Mouse (Mus musculus): ENCODE results near the gene Rps15.
"Not testable (repeated sequence)": the region's sequence is repeated elsewhere in the genome, so short reads cannot be mapped to it uniquely, and the experiment has no call there.

Rps15 gene

DNA sequence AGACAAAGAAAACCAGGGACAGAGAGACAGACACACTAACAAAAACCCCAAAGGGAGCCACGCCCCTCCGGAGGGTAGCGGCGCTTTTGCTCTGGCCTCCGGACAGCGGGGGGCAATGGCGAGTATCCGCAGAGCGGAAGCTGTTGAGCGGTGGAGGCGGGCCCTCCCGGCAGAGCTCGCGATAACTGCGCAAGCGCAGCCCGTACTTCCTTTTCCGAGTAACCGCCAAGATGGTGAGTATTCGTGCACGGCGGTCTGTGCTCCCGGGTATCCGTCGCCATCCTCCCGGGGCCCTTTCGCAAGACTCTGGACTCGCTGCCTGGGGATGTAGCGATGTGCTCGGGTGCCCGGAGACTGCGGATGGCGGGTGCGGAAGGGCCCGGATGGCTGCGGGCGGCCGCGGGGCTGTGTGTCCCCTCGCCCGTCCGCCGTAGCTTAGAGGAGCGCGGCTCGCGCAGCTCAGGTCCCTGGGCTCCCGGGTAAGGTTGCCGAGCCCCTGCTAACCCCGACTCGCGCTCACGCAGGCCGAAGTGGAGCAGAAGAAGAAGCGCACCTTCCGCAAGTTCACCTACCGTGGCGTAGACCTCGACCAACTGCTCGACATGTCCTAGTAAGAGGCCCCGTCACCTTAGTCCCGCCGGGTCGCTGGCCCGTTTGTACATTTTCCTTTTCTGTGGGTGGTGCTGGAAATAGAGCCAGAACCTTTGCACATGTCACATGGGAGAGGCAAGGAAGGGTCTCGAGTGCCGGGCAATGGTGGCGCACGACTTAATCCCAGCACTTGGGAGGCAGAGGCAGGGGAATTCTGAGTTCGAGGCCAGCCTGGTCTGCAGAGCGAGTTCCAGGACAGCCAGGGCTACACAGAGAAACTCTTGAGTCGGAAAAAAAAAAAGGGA is at the start of gene Rps15:
Gene Rps15 (plus strand): TSS at position 203 of the 896 bp plus-strand sequence.
- peak; percentile 95 to 97 for DNase-seq (ENCODE audit: inconsistent age in 2 of 2, low spot score in 1 of 2)

DNA sequence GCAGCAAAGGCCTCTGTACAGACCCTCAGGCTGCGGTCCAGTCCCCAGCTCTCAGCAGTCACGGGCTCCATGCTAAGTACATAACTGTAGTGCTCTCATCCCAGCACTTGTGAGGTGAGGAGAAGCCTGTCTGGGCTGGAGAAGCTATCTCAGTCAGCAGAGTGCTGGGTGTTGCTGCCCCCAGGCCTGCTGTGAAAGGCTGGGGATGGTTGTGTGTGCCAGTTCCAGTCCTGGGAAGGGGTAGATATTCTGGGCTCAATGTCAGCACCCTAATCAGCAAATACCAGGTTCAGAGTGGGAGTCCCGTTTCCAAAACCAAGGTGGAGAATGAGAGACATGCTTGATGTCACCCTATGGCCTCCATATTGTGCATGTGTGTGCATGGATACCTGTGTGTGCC is 49.6 kb upstream of the Rps15 start:
- DNase-seq (ENCODE audit: inconsistent age in 2 of 2, low spot score in 1 of 2): no peak

DNA sequence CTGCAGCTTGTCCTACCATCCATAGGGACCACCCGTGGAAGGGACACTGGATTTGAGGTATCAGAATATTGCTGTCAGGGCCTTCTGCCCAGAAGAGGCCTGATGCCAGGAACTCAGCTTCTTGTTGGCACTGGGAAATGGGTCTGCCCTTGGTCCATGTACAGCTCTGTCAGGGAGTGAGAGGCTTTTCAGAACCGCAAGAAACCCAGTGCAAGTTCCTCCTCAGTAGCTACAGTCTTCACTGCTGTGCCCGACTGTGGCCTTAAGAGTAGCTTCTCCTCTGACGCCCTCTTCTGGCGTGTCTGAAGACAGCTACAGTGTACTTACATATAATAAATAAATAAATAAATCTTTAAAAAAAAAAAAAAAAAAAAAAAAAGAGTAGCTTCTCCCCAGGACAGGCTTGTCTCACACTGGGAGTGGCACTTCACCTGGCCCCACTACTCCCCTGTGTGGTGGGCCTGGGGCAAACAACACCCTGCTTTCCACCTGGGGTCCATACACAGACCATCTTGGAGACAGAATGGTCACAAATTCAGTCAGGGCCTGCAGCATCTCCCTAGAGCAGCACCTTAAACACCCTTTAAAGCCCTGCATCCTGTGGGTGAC is 47.4 kb upstream of the Rps15 start:
- peak; percentile 39 to 65 for DNase-seq (ENCODE audit: inconsistent age in 2 of 2, low spot score in 1 of 2)

- peak; percentile 77 to 95 for DNase-seq (ENCODE audit: inconsistent age in 2 of 2, low spot score in 1 of 2)
These were observed 46.7 kb upstream of the Rps15 start for GRCm38 (mm10) chr10:80245600-80245999.

DNA sequence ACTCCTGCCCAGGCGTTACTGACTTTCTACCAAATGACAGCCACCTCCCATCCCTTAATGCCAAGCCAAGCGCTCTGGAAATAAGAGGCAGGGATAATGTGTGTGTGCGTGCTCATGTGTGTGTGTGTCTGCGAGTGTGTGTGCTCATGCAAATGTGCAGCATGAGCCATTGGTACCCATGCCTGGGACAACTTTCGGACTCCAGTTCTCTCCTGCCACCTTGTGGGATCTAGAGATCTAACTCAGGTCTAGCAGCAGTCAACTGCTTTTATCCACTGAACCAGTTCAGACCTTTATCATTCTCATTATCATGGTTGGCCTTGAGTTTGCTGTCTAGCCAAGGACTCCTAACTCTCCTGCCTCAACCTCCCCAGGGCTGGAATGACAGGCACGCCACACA is 44.4 kb upstream of the Rps15 start:
- peak; percentile 27 to 66 for DNase-seq (ENCODE audit: inconsistent age in 2 of 2, low spot score in 1 of 2)

DNA sequence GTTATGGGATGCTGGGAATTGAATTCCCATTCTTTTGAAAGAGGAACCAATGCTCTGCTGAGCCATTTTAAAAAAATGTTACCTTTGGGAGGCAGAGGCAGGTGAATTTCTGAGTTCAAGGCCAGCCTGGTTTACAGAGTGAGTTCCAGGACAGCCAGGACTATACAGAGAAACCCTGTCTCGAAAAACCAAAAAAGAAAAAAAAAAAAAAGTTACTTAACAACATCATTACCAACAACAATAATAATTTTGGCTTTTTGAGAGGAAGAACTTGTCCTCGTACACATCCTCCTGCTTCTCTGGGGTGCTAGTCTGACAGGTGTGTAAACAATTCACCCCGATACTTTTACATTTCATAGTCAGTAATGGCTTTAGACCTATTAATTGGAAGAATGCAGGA is 43.8 kb upstream of the Rps15 start:
- not testable (repeated sequence) for DNase-seq (ENCODE audit: inconsistent age in 2 of 2, low spot score in 1 of 2)

DNA sequence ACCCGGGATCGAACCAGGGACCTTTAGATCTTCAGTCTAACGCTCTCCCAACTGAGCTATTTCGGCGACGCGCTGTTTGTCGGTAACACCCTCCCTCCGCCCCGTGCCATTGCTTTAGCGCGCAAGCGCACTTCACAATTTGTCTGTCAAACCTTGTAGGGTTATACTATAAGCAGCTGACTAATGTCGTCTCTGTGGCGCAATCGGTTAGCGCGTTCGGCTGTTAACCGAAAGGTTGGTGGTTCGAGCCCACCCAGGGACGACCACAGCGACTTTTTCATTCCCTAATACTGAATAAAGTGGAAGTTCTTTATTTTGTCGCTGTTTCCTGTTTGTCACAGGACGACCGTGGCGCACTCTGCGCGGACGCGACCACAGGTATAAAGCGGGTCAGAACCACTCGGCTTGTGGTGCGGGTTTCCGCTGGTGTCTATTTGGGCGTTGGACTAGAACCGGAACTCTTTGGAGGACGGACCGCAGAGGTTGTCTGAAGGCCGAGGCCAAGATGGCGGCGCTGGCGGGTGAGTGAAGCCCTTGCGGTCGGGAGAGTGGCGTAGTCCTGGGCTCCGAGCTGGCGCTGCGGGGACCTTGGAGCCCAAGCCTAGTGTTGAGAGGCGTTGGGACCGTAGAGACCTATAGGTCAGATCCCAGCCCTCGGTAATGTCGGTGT is 43.1 kb upstream of the Rps15 start, which contains the start of gene Ndufs7:
Gene Ndufs7 (plus strand): TSS at position 151 of the 670 bp plus-strand sequence.
- DNase-seq (ENCODE audit: inconsistent age in 2 of 2, low spot score in 1 of 2): peak; percentile 96 to 100

GRCm38 (mm10) chr10:80250059-80250458 is 42.2 kb upstream of the Rps15 start:
- no peak for DNase-seq (ENCODE audit: inconsistent age in 2 of 2, low spot score in 1 of 2)

- peak in 1 of 2 experiments; percentile 40 for DNase-seq (ENCODE audit: inconsistent age in 2 of 2, low spot score in 1 of 2)
These were observed 41.7 kb upstream of the Rps15 start for GRCm38 (mm10) chr10:80250573-80250972.

DNA sequence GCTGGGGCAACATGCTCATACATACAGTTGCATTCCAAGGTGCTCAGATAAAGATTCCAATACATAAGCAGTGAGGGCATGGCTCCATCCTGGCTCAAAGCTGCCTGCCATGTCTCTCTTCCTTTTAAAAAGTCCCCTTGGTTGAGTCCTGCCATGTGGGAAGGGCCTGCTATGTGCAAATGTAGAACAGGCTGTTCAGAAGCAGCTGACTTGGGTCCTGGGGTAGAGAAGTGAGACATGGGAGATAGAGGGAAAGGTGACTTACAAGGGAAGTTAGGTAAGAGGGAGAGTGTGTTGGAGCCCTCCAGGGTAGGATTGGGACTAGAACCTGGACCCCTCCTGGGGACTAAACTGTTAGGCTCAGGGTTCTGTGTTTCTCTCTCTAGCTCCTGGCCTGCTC is 40.2 kb upstream of the Rps15 start:
- no peak for DNase-seq (ENCODE audit: inconsistent age in 2 of 2, low spot score in 1 of 2)

DNA sequence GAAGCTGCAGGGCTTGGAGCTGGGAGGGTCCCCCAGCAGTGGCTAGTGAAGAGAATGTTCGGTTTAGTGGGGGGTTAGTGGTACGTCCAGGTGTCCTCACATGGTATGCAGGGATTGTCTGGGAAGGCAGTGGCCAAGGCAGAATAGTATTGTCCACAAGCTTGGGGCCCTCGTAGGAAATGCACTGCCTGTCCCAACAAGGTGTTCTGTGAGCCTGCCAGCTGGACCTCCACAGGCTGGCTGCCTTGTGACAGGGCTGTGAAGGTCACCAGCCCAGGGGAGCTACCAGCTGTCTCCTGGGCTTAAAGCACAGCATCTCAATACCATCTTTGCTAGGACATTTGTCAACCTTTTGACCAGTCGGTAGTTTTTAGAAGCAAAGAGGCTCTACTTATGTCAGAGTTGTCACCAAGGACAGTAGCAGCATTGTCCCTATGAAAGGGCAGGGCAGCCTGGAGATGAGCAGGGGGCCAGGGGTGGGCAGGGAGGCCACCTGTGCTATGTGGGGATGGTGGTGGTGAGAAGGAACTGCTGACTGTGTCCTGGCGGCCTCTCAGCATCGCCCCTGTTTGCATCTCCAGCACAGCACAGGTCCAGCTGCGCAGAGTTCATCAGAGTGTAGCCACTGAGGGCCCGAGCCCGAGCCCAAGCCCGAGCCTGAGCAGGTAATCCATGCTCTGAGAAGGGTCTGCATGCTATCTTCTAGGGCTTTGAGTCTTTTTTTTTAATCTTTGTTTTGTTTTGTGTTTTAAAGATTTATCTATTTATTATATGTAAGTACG is 39.6 kb upstream of the Rps15 start:
- no peak for DNase-seq (ENCODE audit: inconsistent age in 2 of 2, low spot score in 1 of 2)

DNA sequence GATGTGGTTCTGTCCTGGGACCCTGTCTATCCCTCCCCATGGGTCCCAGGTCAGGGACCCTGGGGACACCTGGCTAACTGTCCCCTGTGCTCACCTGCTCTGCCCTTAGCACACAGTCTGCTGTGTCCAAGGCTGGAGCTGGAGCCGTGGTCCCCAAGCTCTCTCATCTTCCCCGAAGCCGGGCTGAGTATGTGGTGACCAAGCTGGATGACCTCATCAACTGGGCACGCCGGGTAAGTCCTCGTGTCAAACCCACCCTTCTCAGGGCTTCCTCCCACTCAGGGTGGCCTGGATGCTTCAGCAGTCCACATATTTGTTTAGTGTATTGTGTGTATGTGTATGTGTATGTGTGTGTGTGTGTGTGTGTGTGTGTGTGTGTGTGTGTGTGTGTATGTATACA is 38.7 kb upstream of the Rps15 start:
- peak in 1 of 2 experiments; percentile 29 for DNase-seq (ENCODE audit: inconsistent age in 2 of 2, low spot score in 1 of 2)

- peak in 1 of 2 experiments; percentile 51 for DNase-seq (ENCODE audit: inconsistent age in 2 of 2, low spot score in 1 of 2)
These were observed 37.6 kb upstream of the Rps15 start for GRCm38 (mm10) chr10:80254331-80255297.

DNA sequence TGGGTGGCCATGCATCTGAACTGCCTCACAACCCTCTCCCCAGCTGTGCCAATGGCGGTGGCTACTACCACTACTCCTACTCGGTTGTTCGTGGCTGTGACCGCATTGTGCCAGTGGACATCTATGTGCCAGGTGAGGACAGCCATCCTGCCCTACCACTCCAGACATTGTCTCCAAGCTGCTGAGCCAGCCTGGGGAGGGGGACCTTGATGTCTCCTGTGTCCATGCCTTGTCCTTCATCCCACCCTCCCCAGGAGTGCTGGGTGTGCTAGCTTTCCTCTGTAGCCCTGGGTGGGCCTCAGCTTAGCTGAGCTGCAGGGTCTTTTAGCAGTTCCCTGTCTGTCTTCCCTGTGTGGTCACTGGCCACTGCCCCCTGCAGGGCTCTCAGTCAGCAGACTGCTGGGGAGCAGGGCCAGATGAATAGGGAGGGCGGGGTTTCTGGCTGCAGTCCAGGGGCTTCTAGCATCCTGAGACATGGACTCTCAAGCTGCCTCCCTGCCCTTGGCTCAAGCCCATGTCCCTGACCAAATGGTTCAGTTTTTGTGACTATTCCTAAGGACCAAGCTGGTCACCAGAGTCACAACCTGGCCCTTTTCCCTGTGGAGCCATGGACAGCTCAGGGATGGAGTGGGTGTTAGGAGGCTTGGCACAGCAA is 36.2 kb upstream of the Rps15 start:
- DNase-seq (ENCODE audit: inconsistent age in 2 of 2, low spot score in 1 of 2): peak; percentile 70 to 88

- peak in 1 of 2 experiments; percentile 58 for DNase-seq (ENCODE audit: inconsistent age in 2 of 2, low spot score in 1 of 2)
These were observed 34.3 kb upstream of the Rps15 start for GRCm38 (mm10) chr10:80257936-80258335.

- DNase-seq (ENCODE audit: inconsistent age in 2 of 2, low spot score in 1 of 2): peak; percentile 76 to 88
These were observed 33.3 kb upstream of the Rps15 start for GRCm38 (mm10) chr10:80258752-80259462.

DNA sequence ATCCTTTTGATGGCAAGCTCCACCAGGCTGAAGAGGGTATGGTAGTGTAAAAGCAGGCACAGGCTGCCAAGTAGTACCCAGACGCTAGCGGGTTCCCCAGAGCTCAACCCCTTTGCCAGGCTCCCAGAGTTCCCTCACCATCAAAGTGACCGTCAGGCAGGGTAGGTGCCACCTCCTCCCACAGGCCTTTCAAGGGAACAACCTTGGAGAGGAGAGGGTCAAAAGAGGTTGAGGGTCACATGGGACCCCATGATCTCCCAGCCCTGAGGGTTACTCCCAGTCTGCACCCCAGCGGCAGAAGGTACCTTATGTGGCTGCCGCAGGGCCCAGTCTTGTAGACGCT is 32.8 kb upstream of the Rps15 start:
- peak in 1 of 2 experiments; percentile 89 for DNase-seq (ENCODE audit: inconsistent age in 2 of 2, low spot score in 1 of 2)

DNA sequence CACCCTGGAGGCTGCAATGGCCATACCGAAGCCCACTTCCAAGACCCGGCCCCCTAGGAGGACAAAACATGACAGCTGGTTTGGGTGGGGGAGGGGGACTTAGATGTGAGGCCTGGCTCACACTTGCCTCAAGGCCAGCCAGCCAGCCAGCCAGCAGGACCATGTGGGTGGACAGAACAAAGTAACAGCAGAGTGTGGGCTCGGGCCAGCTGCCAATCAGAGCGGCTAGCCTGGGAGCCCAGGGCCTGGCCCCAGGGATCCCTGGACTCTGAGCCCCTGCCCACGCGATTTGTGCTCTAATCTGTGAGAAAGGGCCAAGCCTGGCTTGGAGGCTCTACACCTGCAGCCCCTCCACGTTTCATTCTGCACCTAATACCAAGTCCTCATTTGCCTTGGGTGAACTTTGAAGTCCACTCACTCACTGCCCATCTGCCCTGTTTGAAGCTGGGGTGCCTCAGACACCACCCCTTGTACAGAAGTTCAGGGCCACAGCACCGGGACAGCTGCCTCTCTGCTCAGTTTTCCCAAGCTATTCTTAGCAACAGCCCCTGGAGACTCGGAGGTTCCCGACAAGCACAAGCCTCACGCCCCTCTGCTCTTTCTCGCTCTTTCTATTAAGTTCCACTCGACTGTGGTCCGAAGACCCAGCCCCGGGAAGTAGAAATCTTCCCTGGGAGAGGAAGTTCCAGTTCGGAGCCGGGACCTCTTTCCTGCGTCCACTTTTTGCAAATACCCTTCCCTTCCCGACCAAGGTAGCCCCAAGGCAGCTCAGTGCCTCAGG is 32.2 kb upstream of the Rps15 start:
- DNase-seq (ENCODE audit: inconsistent age in 2 of 2, low spot score in 1 of 2): peak; percentile 87 to 93

All from adrenal gland, adult (tissue).